Mouse (Mus musculus) heart, postnatal 0 days (tissue): ENCODE measurements around the gene Fam189a1. TPM values are rescaled to one million over a fixed set of nuclear protein-coding genes. Genes with fewer than 3 reads are reported as not detected.

ENCODE experiments used
- ATAC-seq: fragments of 200-750 bp; cut with Nextera tagmentation; 2 replicates; pipeline ENCODE4 v1.8.0; 2017; ENCODE audit warnings: low read depth, moderate number of reproducible peaks, moderate library complexity; ENCODE audit not compliant: insufficient read depth
- DNase-seq: peaks from one replicate; pipeline ENCODE4 v3.0.0-alpha.2; 2016; ENCODE audit warnings: low spot score
- H3K27ac ChIP-seq: fragments of 300-500 bp; sonication (generic); 2 replicates; pipeline ENCODE4 v1.5.1; 2014; ENCODE audit warnings: low read depth, mild to moderate bottlenecking
- H3K27me3 ChIP-seq: fragments of 300-500 bp; sonication (generic); 2 replicates; pipeline ENCODE4 v1.6.1; 2014; ENCODE audit warnings: low read length, mixed read lengths; ENCODE audit not compliant: control insufficient read depth, insufficient read depth
- H3K36me3 ChIP-seq: fragments of 300-500 bp; sonication (generic); replicated peaks from 2 replicates; pipeline ENCODE4 v1.6.1; 2014; ENCODE audit warnings: low read length, mixed read lengths; ENCODE audit not compliant: control insufficient read depth, insufficient read depth
- H3K4me1 ChIP-seq: fragments of 300-500 bp; sonication (generic); 2 replicates; pipeline ENCODE4 v1.6.1; 2014; ENCODE audit warnings: antibody characterized with exemption; ENCODE audit not compliant: control insufficient read depth, insufficient read depth
- H3K4me2 ChIP-seq: fragments of 300-500 bp; sonication (generic); 2 replicates; pipeline ENCODE4 v1.6.1; 2014; ENCODE audit warnings: low read depth, mild to moderate bottlenecking, low read length, moderate library complexity
- H3K4me3 ChIP-seq: fragments of 300-500 bp; sonication (generic); 2 replicates; pipeline ENCODE4 v1.5.1; 2014; ENCODE audit warnings: low read depth, low read length
- H3K9ac ChIP-seq: fragments of 300-500 bp; sonication (generic); replicated peaks from 2 replicates; pipeline ENCODE4 v1.6.1; 2014; ENCODE audit warnings: low read depth, low read length, mixed read lengths
- H3K9me3 ChIP-seq: fragments of 300-500 bp; sonication (generic); replicated peaks from 2 replicates; pipeline ENCODE4 v1.6.1; 2016; ENCODE audit warnings: low read length; ENCODE audit not compliant: control insufficient read depth
- CTCF ChIP-seq: IDR thresholded peaks from 2 replicates; pipeline ENCODE4 v1.5.1; 2016; ENCODE audit warnings: antibody characterized with exemption, control low read depth, low read depth
- EP300 ChIP-seq: IDR thresholded peaks from 2 replicates; pipeline ENCODE4 v1.6.1; 2016; ENCODE audit warnings: antibody characterized with exemption, low read depth
- WGBS: fragments of 180-500 bp; shearing (Covaris S2); extraction: QIAGEN DNeasy Blood & Tissue Kit; methylation state at CpG from one replicate; pipeline ENCODE4 v1.1.7; 2014; 5-methylcytosine and 5-hydroxymethylcytosine counted together
- polyA plus RNA-seq: library from polyadenylated mRNA; unstranded; fragments of >200 nt; fragmentation: Nextera tagmentation; extraction: Ambion mirVana; gene quantifications from 2 replicates; pipeline ENCODE4 v1.2.1, GENCODE M21; 2015
- total RNA-seq: library from RNA; depleted of rRNA; stranded (reverse); fragments of >200 nt; gene quantifications from 2 replicates; pipeline ENCODE4 v1.2.3, GENCODE M21; 2014; ENCODE audit warnings: low replicate concordance

Gene Fam189a1
- total and polyA plus RNA-seq, 2 experiments from 2014 or later: 0.11 to 0.42 TPM

GRCm38 (mm10) chr7:65010275-65010674, 146.1 kb downstream of the Fam189a1 start:
- Histone ChIP-seq H3K36me3 (no peaks in the 10 kb centered on the region), H3K4me3 (no peak overlapping the region), H3K9ac (no peak overlapping the region), H3K27ac (no peak overlapping the region), H3K4me2 (no peak overlapping the region), H3K4me1 (no peaks in the 10 kb centered on the region), H3K27me3 (no peaks in the 10 kb centered on the region), H3K9me3 (no peaks in the 10 kb centered on the region)
- no peak for TF ChIP-seq CTCF
- TF ChIP-seq EP300: no peak
- 66% methylated on average over 6 of the region's 6 CpGs for WGBS
- DNase-seq (no peak), ATAC-seq (no peak)

- Histone ChIP-seq H3K27me3 (no peaks in the 10 kb centered on the region), H3K27ac (no peak overlapping the region), H3K9me3 (no peaks in the 10 kb centered on the region), H3K36me3 (no peaks in the 10 kb centered on the region), H3K4me1 (no peaks in the 10 kb centered on the region), H3K4me2 (no peak overlapping the region), H3K9ac (no peak overlapping the region), H3K4me3 (no peak overlapping the region)
- DNase-seq (no peak), ATAC-seq (no peak)
- WGBS: 58% methylated on average over 2 of the region's 2 CpGs
- no peak for TF ChIP-seq CTCF
- TF ChIP-seq EP300: no peak
Measured at GRCm38 (mm10) chr7:65005731-65006130, 150.6 kb downstream of the Fam189a1 start.

- Histone ChIP-seq H3K4me2 (no peak overlapping the region), H3K4me1 (no peaks in the 10 kb centered on the region), H3K27ac (no peak overlapping the region), H3K27me3 (no peaks in the 10 kb centered on the region), H3K9me3 (no peaks in the 10 kb centered on the region), H3K36me3 (no peaks in the 10 kb centered on the region), H3K9ac (no peak overlapping the region), H3K4me3 (no peak overlapping the region)
- no peak for DNase-seq
- ATAC-seq: no peak
- 76% methylated on average over 4 of the region's 4 CpGs for WGBS
- TF ChIP-seq CTCF: no peak
- TF ChIP-seq EP300: no peak
Measured at GRCm38 (mm10) chr7:64999718-65000214, 156.6 kb downstream of the Fam189a1 start.

- TF ChIP-seq CTCF: no peak
- no peak for TF ChIP-seq EP300
- no peaks in the 10 kb centered on the region for H3K27me3 ChIP-seq
- ATAC-seq (no peak), DNase-seq (no peak)
- no peaks in the 10 kb centered on the region for H3K4me1 ChIP-seq
- H3K9ac ChIP-seq: no peak overlapping the region
- H3K4me3 ChIP-seq: no peak overlapping the region
- no peaks in the 10 kb centered on the region for H3K36me3 ChIP-seq
- H3K9me3 ChIP-seq: no peaks in the 10 kb centered on the region
- H3K4me2 ChIP-seq: no peak overlapping the region
- no peak overlapping the region for H3K27ac ChIP-seq
- 68% methylated on average over 5 of the region's 5 CpGs for WGBS
Measured at GRCm38 (mm10) chr7:64997743-64998142, 158.6 kb downstream of the Fam189a1 start.

- Histone ChIP-seq H3K9ac (no peak overlapping the region), H3K4me3 (no peak overlapping the region), H3K4me1 (no peaks in the 10 kb centered on the region), H3K4me2 (no peak overlapping the region), H3K36me3 (no peaks in the 10 kb centered on the region), H3K27ac (no peak overlapping the region), H3K27me3 (no peaks in the 10 kb centered on the region), H3K9me3 (no peaks in the 10 kb centered on the region)
- DNase-seq (no peak), ATAC-seq (no peak)
- WGBS: 59% methylated on average over 8 of the region's 8 CpGs
- no peak for TF ChIP-seq EP300
- no peak for TF ChIP-seq CTCF
Measured at GRCm38 (mm10) chr7:64995946-64996444, 160.4 kb downstream of the Fam189a1 start.

GRCm38 (mm10) chr7:64989406-64989805, 167.0 kb downstream of the Fam189a1 start:
- no peaks in the 10 kb centered on the region for H3K27me3 ChIP-seq
- no peak overlapping the region for H3K27ac ChIP-seq
- no peak overlapping the region for H3K9ac ChIP-seq
- DNase-seq (no peak), ATAC-seq (no peak)
- H3K4me2 ChIP-seq: no peak overlapping the region
- no peaks in the 10 kb centered on the region for H3K9me3 ChIP-seq
- WGBS: 72% methylated on average over 4 of the region's 4 CpGs
- H3K4me3 ChIP-seq: no peak overlapping the region
- no peaks in the 10 kb centered on the region for H3K4me1 ChIP-seq
- TF ChIP-seq CTCF (no peak), EP300 (no peak)
- H3K36me3 ChIP-seq: no peaks in the 10 kb centered on the region
